Mouse (Mus musculus): ENCODE measurements around the gene Lrrc49. TPM values are rescaled to one million over a fixed set of nuclear protein-coding genes. Genes with fewer than 3 reads are reported as not detected.

The Lrrc49 gene
- 10 to 100 TPM; 82.9 to 88.3 TPM for total RNA-seq (2021)

DNA sequence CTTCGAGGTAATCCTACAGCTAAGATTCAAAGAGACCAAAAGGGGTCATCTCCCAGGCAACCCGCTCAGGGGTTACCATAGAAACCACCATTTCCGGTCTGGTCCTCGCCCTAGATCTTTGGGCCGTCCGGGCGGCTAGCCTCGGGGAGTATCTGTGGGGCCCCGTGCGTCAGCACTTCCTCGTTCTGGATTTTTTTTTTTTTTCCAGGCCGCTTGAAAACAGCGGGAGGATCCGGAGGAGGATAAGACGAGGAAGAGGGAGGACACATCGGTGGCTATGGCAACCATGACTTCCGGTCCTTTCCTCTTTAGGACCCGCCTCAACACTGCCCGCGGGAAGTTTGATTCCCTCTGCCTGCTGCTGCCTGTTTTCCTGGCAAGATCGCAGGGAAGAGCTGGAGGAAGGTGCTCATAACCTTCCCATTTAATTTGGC is at the start of gene Lrrc49:
Lrrc49 (minus strand) TSS at position 268 of the 434 bp plus-strand sequence.
- intact Hi-C loops (cut with DNase I): loop anchor here (5.0 kb wide), 1 partner anchor 71 kb away; no protein-coding TSS in a partner anchor
- peak; percentile 89 to 94 for DNase-seq (ENCODE audit: low spot score in 2 of 2)

DNA sequence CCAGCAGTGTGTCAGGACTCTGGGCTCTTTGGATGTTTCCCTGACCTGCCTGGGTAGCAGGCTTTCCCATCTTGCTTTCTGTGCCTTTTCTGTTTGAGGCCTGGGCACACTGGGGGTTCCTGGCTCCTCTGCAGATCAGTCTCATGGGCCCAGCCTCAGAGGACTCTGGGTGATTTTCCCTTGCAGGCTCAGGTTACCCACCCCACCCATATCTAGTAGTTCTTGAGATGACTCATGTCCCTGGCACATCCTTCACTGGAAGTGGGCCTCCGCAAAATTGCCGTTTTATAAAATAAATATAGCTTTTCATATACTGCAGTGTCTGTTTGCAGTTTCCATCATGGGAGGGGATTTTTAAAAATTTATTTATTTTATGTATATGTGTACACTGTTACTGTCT is 46.4 kb upstream of the Lrrc49 start:
- peak; percentile 21 to 77 for DNase-seq (ENCODE audit: low spot score in 2 of 2)
- intact Hi-C loops (cut with DNase I): no loop called here

DNA sequence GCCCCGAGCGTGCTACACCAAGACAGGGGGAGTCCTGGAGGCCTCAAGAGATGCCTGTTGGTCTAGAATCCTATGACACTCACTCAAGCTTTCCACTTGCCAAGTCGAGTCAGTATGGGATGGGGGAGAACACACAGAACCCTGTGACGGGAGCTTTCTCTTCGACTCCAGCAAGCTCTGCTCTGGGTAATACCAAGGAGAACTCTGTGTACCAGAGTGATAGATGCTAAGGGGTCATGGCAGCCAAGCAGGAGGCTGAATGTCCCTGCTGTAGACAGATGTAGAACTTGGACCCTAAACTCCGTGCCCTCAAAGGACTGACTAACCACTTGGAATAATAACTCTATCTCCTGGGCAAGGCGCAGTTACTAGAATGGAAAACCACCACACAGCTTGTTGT is 37.0 kb upstream of the Lrrc49 start:
- no peak for DNase-seq (ENCODE audit: low spot score in 2 of 2)
- intact Hi-C loops (cut with DNase I): no loop called here

DNA sequence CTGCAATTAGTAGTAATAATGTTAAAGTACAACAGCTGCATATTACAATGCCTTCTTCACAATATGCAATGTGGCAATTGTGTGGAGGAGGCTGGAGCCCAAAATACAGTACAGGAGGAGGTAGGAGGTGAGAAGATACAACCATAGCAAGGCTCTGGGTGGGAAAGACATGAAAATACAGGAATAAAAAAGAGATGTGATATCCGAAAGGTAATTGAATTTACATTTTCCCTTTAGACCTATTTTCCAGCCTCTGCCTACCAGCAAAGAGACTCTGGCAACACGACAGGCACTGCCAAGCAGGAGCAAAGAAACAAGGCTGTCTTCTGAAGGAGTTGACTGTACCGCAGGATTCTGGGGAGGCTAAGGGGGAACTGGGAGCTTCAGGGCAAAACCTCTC is 31.7 kb upstream of the Lrrc49 start:
- intact Hi-C loops (cut with DNase I): no loop called here
- peak in 1 of 2 experiments; percentile 53 for DNase-seq (ENCODE audit: low spot score in 2 of 2)

DNA sequence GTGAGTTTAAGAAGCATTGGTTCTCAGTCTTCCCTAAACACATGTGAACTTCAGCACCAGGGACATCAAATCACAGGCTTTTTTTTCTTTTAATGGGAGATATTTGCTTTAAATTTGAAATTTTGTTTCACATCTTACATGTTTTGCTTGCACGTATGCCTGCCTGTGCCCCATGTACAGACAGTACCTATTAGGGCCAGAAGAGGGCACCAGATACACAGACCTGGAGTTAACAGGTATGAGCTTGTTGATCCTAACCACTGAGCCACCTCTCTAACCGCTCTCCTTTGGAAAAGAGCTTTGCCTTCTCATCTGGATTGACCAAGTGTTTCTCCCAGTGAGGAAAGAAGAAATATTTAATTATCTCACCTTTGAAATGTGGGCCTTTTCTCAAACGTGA is 30.3 kb upstream of the Lrrc49 start:
- intact Hi-C loops (cut with DNase I): loop anchor here (1.0 kb wide), 1 partner anchor 26 kb away; no protein-coding TSS in a partner anchor
- peak; percentile 30 to 49 for DNase-seq (ENCODE audit: low spot score in 2 of 2)

- no peak for DNase-seq (ENCODE audit: low spot score in 2 of 2)
- intact Hi-C loops (cut with DNase I): no loop called here
These were observed 27.9 kb upstream of the Lrrc49 start for GRCm38 (mm10) chr9:60715828-60716227.

GRCm38 (mm10) chr9:60715271-60715670 is 27.3 kb upstream of the Lrrc49 start:
- intact Hi-C loops (cut with DNase I): no loop called here
- DNase-seq (ENCODE audit: low spot score in 2 of 2): peak; percentile 36 to 75

- peak; percentile 20 to 38 for DNase-seq (ENCODE audit: low spot score in 2 of 2)
- intact Hi-C loops (cut with DNase I): no loop called here
These were observed 26.2 kb upstream of the Lrrc49 start for GRCm38 (mm10) chr9:60714191-60714590.

DNA sequence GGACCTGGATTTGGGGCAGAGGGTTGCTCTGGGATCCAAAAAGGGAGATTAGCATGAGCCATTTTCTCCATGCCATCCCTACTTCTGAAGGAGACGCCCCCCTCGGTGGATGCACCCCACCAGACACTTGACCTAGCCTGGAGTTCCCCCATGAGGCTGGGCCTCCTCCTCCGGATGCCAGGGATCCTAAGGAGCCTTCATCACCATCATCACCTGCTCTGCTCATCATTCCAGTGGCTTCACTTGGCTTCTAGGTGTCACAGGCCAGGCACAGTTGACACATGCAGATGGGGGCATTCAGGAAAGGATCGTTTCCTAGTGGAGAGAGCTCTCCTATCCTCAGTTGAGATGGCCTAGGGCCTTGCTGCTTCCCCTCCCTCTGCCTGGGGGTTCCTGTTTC is 25.7 kb upstream of the Lrrc49 start:
- intact Hi-C loops (cut with DNase I): no loop called here
- peak; percentile 22 to 27 for DNase-seq (ENCODE audit: low spot score in 2 of 2)

DNA sequence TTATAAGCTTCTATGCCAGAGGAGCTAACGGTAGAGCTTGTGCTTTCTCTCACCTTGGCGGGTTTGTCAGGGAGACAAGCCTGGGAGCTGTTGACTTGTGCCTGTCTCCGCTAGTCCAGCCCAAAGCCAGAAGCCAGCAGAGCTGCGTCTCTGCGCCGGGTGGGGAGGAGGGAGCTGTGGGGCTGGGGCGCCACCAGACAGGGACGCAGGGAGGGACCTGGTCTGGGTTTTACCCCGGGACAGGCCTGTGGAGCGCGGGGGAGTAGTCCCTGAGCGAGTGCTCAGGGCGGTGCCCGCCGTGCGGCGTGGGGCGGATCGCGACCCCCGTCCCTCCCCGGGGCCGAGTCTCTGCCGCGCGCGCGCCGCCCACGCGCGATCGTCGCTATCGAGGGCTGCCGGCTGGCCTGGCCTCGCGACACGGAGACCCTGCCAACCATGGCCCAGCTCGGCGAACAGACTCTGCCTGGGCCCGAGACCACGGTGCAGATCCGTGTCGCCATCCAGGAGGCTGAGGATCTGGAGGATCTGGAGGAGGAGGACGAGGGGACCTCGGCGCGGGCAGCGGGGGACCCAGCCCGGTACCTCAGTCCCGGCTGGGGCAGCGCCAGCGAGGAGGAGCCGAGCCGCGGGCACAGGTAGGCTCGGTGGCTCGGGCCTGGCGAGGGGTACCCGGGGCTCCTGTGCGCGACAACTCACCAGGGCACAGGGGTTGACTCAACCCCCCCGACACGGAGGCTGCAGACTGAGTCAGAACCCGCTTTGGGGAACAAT is 25.0 kb upstream of the Lrrc49 start, which contains the start of gene Larp6:
Larp6 (plus strand) TSS at position 219 of the 771 bp plus-strand sequence.
- intact Hi-C loops (cut with DNase I): no loop called here

GRCm38 (mm10) chr9:60712011-60712410 is 24.1 kb upstream of the Lrrc49 start:
- DNase-seq (ENCODE audit: low spot score in 2 of 2): no peak
- intact Hi-C loops (cut with DNase I): no loop called here

More for the DNA sequence above, 25.0 kb upstream of the Lrrc49 start, which contains the start of gene Larp6:
- peak; percentile 63 to 66 for DNase-seq (ENCODE audit: low spot score in 2 of 2)

GRCm38 (mm10) chr9:60709721-60710120 is 21.8 kb upstream of the Lrrc49 start:
- intact Hi-C loops (cut with DNase I): no loop called here
- no peak for DNase-seq (ENCODE audit: low spot score in 2 of 2)

GRCm38 (mm10) chr9:60708606-60709005 is 20.6 kb upstream of the Lrrc49 start:
- no peak for DNase-seq (ENCODE audit: low spot score in 2 of 2)
- intact Hi-C loops (cut with DNase I): no loop called here

GRCm38 (mm10) chr9:60707594-60707993 is 19.6 kb upstream of the Lrrc49 start:
- intact Hi-C loops (cut with DNase I): no loop called here
- DNase-seq (ENCODE audit: low spot score in 2 of 2): no peak

- intact Hi-C loops (cut with DNase I): loop anchor here (5.0 to 10.0 kb wide), 2 partner anchors 45 to 158 kb away; no protein-coding TSS in a partner anchor
- DNase-seq (ENCODE audit: low spot score in 2 of 2): no peak
These were observed 11.7 kb upstream of the Lrrc49 start for GRCm38 (mm10) chr9:60699581-60700231.

GRCm38 (mm10) chr9:60696271-60696985 is 8.5 kb upstream of the Lrrc49 start:
- no peak for DNase-seq (ENCODE audit: low spot score in 2 of 2)
- intact Hi-C loops (cut with DNase I): loop anchor here (5.0 to 10.0 kb wide), 2 partner anchors 48 to 161 kb away; no protein-coding TSS in a partner anchor

- intact Hi-C loops (cut with DNase I): loop anchor here (10.0 kb wide), 1 partner anchor 51 kb away; no protein-coding TSS in a partner anchor
- no peak for DNase-seq (ENCODE audit: low spot score in 2 of 2)
These were observed 6.0 kb upstream of the Lrrc49 start for GRCm38 (mm10) chr9:60693986-60694385.

- DNase-seq (ENCODE audit: low spot score in 2 of 2): no peak
- intact Hi-C loops (cut with DNase I): loop anchor here (10.0 kb wide), 1 partner anchor 52 kb away; no protein-coding TSS in a partner anchor
These were observed 4.7 kb upstream of the Lrrc49 start for GRCm38 (mm10) chr9:60692624-60693023.

DNA sequence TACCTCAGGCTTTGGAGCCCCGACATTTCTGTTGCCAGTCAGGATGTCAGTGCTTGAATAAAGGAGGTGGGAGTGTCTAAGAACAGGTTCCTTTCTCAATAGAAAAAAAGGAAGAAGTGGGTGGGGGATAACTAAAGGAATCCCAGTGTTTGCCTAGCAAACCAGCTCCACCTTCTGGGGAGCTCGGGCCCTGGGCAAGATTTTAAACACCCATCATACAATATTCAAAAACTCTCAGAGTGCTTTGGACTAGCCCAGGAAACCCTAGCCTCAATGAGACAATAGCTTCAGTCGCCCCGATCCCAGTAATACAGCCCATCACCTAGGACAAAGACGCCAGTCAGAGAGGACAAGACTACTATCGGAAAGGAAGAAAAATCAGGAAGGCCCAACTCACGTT is 543 bp downstream of the Lrrc49 start:
- intact Hi-C loops (cut with DNase I): loop anchor here (5.0 kb wide), 1 partner anchor 70 kb away; no protein-coding TSS in a partner anchor
- peak in 1 of 2 experiments; percentile 80 for DNase-seq (ENCODE audit: low spot score in 2 of 2)

- intact Hi-C loops (cut with DNase I): no loop called here
- DNase-seq (ENCODE audit: low spot score in 2 of 2): peak in 1 of 2 experiments; percentile 54
These were observed 5.2 kb downstream of the Lrrc49 start for GRCm38 (mm10) chr9:60682753-60683152.
